Mouse (Mus musculus) cerebral cortex, adult 2 months (tissue): ENCODE results near the gene Mtfmt.

Experiments used
- WGBS: fragments of 180-500 bp; shearing (Covaris S2); methylation state at CpG from one replicate; pipeline ENCODE4 v1.1.7; 2018; 5-methylcytosine and 5-hydroxymethylcytosine counted together

The Mtfmt gene

DNA sequence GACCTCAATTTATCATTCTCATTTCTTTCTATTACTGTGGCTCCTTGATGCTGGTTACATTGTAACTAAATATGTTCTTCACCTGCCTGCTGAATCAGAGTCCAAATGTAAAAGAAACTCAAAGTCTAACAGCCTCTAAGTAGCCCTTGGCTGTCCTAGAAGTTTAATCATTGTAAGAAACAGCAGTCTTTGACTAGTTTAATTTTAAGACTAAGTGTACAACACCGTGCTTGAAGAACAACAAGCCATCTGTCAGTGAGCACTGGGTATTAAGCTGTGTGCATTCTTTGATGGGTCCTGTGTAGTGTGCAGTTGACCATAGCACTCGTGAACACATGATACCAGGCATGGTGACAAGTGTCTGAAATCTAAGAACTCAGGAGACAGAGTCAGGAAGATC lies 8.1 kb upstream of the Mtfmt start:
- 78% methylated on average over 2 of the region's 2 CpGs for WGBS

DNA sequence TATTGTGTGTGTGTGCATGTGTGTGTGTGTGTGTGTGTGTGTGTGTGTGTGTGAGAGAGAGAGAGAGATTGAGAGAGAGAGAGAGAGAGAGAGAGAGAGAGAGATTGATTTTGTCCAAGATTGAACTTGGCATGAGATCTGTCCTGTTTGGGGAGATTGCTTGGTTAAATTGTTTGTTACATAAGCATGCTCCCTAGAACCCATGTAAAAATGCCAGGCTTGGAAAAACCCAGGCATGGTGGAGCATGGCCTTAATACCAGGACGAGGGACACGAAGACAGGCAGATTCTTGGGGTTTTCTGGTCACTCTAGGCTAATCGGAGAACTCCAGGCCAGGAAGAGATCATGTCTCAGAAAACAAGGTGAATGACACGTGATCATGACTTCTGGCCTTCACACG lies 7.6 kb upstream of the Mtfmt start:
- 91% methylated on average over 5 of the region's 5 CpGs for WGBS

DNA sequence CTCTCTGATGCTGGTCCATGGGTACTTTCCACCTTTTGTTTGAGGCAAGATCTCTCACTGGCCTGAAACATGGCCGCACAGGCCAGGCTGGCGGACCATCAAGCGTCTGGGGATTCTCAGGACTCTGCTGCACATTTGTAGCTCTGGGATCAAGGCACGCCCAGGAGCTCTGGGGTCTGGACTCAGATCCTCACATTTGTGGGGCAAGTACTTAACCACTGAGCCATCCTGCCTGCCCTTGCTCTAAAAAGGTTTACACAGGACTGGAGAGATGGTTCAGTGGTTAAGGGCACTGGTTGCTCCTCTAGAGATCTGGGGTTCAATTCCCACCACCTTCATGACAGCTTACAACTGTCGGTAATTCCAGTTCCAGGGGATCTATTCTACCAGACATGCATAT lies 4.7 kb upstream of the Mtfmt start:
- 96% methylated on average over 5 of the region's 5 CpGs for WGBS

DNA sequence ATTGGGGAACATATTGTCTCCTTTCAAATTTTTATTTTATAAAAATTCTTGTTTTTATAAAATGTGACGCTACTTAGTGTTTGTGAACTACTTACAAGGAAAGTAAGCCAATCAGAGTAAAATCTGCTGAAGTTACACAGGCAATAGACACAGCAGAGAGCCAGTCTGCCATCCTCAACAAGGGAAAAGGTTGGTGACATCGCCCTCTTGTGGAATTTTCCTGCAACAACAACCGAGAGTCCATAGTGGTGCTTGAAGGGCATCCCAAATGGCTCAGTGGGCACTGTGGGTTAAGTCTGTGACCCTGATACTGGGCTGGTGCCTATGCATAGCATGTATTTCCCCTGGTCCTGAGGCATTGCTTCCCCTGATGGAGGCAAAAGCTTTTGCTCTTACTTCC lies 3.3 kb upstream of the Mtfmt start:
- under 1% methylated on average over 3 of the region's 3 CpGs for WGBS

DNA sequence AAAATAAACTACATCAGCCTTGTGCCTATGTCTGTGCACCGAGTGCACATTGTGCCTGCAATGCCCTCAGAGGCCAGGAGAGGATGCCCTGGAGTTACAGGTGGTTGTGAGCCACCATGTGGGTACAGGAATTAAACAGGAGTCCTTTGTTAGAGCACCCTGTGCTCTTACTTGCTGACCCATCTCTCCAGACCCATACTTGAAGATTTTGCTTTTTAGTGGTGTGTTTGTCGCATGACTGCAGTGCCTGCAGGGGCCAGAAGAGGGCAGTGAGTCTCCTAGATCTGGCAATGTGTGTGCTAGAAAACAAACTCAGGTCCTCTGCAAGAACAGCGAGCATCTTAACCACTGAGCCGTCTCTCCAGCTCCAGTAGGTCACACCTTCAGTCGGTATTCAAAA lies 1.4 kb upstream of the Mtfmt start:
- 64% methylated on average over 5 of the region's 5 CpGs for WGBS

DNA sequence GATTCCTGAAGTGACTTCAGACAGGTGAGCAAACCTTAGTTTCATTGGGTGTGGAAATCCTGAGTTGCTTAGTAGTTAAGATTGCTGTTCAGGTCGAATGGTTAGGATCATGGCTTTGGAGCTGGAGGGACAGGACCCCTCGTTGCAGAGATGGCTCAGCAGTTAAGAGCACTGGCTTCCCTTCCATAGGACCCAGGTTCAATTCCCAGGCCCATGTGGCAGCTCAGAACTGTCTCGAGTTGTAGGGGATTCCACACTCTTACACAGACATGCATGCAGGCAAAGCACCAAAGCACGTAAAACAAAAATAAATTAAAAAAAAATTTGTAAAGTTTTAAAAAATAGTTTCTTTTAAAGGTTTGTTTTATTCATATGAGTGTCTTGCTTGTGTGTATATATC lies 371 bp upstream of the Mtfmt start:
- WGBS: 55% methylated on average over 4 of the region's 4 CpGs

DNA sequence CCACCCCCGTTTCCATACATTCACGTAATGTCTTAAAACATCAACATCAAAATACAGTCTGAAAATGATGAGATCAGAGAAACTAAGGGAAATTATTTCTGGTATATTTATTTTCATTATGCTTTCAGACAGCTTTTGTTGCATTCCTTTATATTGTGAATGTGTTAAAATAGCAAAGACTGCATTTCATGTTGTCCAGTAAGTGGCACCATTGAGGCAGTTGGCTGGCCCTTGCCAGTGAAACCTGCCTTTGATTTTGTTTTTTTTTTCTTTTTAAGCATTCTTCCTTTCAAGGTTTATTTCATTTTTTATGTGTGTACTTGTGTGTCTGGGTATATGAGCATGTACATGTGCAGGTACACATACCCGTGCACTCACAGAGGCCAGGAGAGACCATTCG lies 9.1 kb downstream of the Mtfmt start:
- 89% methylated on average over 4 of the region's 4 CpGs for WGBS

DNA sequence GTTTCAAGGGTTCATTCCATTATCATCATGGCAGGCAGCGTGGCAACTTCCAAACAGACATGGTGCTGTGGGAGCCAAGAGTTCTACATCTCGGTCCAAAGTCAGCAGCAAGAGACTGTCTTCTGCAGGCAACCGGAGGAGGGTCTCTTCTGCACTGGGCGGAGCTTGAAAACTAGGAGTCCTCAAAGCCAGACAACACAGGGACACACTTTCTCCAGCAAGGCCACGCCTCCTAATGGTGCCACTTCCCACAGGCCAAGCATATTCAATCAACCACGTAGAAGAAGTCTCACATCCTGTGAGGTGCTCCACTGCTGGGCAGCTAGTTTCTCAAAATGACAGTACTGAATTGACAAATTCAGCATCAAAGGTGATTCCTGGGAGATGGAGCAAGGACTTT lies 12.4 kb downstream of the Mtfmt start:
- WGBS: 93% methylated on average over 6 of the region's 6 CpGs

DNA sequence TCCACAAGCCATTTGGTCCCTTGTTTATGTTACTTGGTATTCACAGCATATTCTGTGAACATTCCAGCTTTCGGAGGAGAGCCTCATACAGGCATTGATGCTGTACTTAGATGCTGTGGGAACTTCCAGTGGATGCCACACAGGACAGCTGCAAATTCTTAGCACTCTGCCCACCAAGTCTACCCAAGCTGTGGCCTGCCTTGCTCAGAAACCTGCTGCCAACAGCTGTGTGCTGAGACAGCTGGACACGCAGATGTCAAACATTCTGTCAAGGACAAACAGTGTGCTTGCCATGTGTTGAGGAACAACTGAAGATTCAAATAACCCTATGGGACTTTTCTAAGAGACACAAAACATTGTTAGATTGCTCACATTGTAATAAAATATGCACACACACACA lies 23.4 kb downstream of the Mtfmt start:
- WGBS: 83% methylated on average over 2 of the region's 2 CpGs

DNA sequence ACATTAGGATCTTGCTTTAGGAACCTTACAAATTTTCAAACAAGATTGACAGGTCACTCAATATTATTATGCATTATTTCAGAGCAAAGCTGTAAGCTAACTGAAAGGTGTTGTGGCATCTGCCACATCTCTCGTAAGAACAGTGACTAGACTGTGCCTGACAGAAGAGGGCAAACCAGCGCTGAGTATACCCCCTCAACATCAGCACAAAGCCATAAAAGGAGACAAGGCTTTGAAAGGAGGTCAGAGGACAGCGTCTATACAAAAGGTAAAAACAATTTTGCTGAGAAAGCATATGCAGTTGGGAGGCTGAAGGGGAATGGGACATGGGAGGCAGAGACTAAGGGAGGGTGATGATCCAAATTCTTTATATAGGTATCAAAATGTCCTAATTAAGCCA lies 24.6 kb downstream of the Mtfmt start:
- 41% methylated on average over 3 of the region's 3 CpGs for WGBS

DNA sequence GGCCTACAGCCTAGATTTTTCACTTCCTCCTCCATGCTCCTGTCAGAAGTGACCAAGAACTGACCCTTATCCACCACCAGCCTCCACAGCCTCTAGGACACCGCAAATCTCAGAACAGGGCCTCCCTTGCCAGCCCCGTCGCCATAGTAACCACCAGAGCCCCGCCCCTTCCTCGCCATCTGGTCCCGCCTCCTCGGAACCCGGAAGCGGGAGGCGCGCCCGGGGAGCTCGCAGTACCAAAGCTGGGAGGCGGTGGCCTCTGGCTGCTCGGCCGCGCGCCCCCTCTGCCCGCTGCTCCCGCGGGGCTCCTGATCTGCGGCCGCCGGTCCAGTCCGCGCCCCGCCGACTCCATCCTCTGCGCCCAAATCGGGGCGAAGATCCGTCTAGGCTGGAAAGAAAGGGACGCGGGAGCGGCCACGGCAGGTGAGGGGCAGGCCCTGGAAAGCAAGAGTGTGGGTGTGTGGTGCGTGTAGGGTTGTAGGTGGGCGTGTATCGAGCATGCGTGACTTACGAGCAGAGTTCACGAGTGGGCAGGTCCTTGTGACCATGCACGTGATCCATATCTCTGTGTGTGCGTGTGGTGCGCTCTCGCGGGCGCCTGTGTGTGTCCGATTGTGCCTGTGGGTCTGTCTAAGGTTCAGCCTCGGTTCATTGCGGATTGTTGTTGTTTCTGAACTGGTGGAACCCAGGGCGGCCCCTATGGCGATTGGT lies 25.3 kb downstream of the Mtfmt start, which contains the start of gene Spg21:
TSS of gene Spg21 (plus strand) at position 216 of the 711 bp plus-strand sequence.
- WGBS: 1% methylated on average over 53 of the region's 53 CpGs

DNA sequence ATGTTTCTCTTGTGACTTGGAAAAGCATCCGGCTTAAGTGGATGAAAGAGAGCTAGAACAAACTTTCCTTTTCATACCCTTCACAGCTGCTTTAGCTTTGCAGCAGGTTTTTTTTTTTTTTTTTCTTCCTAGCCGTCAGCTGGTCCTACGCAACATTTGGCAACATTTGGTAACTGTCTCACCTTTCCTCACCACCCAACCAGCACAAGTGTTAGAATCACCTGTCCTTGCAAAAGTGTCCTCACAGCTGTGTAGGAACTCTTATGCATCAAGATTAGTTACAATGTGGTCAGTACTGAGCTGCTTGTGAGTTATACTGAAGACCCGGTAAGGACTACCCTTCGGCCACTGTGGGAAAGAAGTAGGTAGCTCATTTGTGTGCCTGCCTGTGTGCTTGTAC lies 27.0 kb downstream of the Mtfmt start:
- whole genome bisulfite sequencing: 62% methylated on average over 5 of the region's 5 CpGs

DNA sequence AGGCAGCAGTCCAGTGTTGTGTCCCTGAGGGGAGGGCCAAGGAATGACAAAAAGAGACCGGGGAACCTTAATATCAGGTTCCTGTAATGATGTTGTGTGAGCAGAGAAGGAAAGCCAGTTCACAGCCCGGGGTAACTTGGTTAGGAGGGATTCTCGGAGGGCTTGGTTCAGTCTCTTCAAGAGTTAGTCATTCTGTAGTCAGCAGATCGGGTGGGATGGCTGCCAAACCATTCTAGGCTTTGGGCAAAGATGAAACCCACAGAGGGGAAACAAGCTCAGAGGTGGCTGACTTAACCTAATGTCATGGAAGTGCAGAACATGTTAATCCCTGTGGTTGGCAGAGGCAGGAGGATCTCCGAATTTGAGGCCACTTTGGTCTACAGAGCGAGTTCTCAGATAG lies 28.6 kb downstream of the Mtfmt start:
- 84% methylated on average over 6 of the region's 6 CpGs for WGBS

DNA sequence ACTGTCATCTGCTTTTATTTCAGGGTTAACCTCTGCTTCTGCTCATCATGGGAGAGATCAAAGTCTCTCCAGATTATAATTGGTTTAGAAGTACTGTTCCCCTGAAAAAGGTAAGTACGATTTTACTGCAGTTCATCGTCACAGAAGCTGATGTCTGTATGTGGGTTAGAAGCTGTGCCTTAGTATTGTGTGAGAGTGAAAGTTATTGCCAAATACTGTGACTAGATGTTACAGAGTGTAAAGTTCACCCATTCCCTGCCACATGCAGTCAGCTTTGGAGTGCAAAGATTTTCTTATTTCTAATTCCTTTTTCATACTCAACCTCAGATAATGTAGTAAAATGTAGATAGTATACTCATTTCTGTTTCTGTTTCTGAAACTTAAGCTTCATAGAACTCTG lies 29.7 kb downstream of the Mtfmt start:
- 89% methylated on average over 2 of the region's 2 CpGs for WGBS

DNA sequence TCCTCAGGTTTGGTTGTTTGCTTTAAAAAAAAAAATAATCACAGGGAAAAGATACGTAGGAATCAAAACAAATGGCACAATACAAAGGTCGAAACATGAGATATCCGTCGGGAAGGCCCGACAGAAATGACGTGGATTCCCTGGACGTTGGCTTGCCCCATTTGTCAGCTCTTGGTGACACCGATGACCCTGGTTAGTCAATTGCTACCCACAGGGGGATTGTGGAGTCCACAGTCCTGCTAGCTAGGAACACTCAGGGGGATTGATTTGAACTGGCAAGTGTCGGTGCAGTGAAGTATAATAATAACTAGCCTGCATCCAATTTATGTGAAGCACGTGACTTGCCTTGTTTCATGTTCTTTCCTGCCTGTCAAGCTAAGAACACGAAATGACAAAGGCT lies 32.1 kb downstream of the Mtfmt start:
- WGBS: 70% methylated on average over 11 of the region's 11 CpGs

DNA sequence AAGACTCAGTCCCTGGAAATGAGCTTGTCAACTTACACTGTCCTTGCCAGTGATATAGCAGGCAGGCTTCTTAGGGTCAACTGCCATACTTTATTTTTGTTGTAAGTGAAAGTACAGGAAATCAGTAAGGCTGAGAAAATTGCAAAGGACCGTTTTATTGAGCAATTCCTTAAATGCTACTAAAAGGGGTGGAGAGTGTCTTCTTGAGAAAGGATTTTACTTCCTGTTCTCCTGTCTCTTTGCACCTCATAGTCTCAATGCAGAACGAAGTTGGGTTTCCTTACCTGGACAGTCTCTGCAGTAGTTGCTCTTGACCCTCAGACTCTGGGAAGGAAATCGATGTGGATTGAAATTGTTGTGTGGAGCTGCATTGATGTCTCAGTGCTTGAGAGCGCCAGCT lies 37.2 kb downstream of the Mtfmt start:
- 88% methylated on average over 4 of the region's 4 CpGs for WGBS

DNA sequence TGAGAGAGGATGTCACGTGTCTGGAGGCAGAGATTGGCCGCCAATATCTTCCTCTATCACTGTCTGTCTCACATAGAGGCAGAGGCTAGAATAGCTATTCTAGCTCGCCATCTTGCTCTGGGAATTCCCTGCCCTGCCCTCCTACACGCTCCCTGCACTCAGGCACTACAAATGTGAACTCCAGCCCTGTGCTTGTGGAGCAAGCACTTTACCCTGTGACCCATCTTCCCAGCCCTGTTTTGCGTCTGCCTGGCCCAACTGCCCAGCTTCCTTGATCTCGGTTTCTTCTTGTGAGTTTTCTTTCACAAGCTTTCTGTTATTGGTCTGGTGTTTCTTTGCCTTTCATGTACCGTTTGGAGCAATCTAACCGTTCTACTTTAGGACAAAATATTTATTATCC lies 43.6 kb downstream of the Mtfmt start:
- WGBS: 86% methylated on average over 8 of the region's 8 CpGs

DNA sequence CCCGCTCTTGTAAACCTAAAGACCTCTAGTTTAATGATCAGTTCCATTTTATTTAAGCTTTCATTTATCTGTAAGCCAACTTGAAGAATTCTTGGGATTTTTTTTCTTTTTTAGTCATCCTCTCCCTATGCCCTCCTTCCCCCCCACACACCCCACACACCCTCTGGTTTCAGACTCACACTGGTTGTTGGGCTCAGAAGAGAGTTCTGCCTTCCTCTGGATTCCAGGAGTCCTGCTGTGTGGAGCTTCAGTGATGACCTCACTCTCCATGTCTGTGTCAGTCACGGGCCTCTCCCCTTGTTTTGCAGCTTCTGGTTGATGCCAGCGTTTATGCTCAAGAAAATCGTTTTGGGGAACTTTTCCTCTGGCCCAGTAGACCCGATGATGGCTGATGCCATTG lies 44.5 kb downstream of the Mtfmt start:
- WGBS: 78% methylated on average over 5 of the region's 5 CpGs

DNA sequence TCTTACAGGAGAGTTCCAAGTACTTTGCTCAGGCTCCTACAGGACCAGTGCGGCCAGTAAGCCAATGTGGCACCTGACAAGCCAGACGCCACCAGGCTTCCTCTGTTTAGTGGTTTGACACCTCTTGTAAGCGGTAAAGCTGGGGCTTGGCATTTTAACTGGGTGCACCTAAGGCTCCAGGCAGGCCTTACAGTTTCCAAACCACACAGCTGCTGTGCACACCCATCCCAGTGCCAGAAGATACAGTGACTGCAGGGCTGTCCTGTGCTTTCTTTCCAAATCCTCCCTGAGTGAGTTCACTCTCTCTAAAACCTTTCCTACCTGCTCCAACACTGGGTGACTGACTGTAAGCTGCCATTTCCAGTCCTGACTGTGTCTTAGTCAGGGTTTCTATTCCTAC lies 55.9 kb downstream of the Mtfmt start:
- WGBS: 83% methylated on average over 3 of the region's 3 CpGs

DNA sequence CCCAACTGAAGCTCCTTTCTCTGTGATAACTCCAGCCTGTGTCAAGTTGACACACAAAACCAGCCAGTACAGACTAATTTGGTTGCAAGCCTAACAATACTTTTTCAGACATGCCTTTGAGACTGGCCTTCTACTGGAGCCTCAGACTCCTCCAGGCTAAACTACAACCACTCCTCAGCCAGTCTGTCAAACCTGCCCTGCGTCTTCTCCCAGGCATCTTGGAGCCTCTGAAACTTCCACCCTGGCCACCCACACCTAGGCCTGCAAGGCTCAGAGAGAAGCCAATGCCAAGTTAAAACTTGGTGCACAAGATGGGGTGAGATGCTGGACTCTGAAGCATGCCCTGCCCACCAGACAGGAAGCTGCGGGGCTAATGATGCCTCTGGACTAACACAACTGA lies 56.8 kb downstream of the Mtfmt start:
- WGBS: 71% methylated on average over 2 of the region's 2 CpGs

DNA sequence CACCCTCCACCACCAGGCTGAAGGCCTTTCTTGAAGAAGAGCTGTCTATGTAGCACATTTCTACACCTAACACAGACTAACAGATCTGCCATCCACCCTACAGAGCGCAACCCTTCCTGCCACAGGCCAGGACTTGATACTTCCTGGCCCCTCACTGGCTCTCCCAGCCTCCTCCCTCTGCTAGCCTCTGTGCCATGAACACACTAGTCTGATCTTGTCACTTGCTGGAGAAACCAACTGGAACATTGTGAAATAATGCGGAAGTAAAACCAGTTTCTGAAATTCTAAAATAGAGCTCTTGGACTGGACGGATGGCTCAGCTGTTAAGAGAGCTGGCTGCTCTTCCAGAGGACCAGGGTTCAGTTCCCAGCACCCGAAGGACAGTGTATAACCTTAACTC lies 57.3 kb downstream of the Mtfmt start:
- WGBS: 86% methylated on average over 4 of the region's 4 CpGs

DNA sequence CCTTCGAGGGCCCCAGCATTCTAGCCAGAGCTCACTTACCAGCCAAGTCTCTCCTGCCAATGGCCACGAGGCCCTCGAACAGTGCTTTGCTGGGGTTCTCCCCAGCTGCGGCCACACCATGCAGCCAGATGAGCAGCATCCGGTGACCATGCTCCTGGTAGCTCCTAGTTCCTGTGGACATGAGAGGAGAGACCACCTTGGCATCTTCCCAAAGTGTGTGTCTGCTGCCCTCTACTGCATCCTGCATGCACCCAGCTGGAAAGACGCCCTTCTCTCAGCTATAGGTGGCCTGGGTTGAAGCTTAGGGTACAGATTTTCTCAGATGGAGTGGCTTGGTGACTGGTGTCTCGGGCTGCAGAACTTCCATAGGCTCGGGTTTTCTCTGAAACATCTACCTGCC lies 66.6 kb downstream of the Mtfmt start:
- WGBS: 67% methylated on average over 8 of the region's 8 CpGs
